Mouse (Mus musculus) monocyte, adult 59 days (primary cell): ENCODE measurements around the gene Ube2r2. TPM values are rescaled to one million over a fixed set of nuclear protein-coding genes. Genes with fewer than 3 reads are reported as not detected.

ENCODE experiments used
- total RNA-seq, 2 experiments: library from RNA; stranded (reverse); gene quantifications; one replicate each; pipeline ENCODE4 v1.2.4; 2023

The Ube2r2 gene
- total RNA-seq: 10 to 100 TPM; 58.4 to 72.8 TPM

GRCm38 (mm10) chr4:41135711-41136453, at the start of gene Ube2r2:
Gene Ube2r2, plus strand, starts transcription at chr4:41135743.

GRCm38 (mm10) chr4:41097871-41098576, 37.5 kb upstream of the Ube2r2 start, which contains the start of gene Aqp3:
Gene Aqp3, minus strand, starts transcription at chr4:41098183.

GRCm38 (mm10) chr4:41124180-41124951, 11.2 kb upstream of the Ube2r2 start, which contains the start of gene Nol6:
Gene Nol6, minus strand, starts transcription at chr4:41124455.

Other genes with a start within 250 kb of the Ube2r2 start
- gene Spink4, start 215.7 kb upstream of the Ube2r2 start, total RNA-seq: not detected
- gene Bag1, start 187.4 kb upstream of the Ube2r2 start, total RNA-seq: 10 to 100 TPM; 80.8 to 81.4 TPM
- gene Chmp5, start 187.3 kb upstream of the Ube2r2 start, total RNA-seq: 10 to 100 TPM; 52.3 to 56.3 TPM
- gene Nfx1, start 164.8 kb upstream of the Ube2r2 start, total RNA-seq: 10 to 100 TPM; 47.4 to 52.6 TPM
- not detected for gene Aqp7, start 87.6 kb upstream of the Ube2r2 start, total RNA-seq
- under 1 TPM in 1 of 2 experiments, not detected in 1; 0.45 TPM for gene Aqp3, start 37.6 kb upstream of the Ube2r2 start, total RNA-seq
- 10 to 100 TPM; 35.6 to 39.7 TPM for gene Nol6, start 11.3 kb upstream of the Ube2r2 start, total RNA-seq
- gene Ubap2, start 139.4 kb downstream of the Ube2r2 start, total RNA-seq: 10 to 100 TPM; 25.3 to 26.9 TPM
- 10 to 100 TPM; 63.6 to 67.0 TPM for gene Dcaf12, start 179.1 kb downstream of the Ube2r2 start, total RNA-seq
- gene Ubap1, start 213.3 kb downstream of the Ube2r2 start, total RNA-seq: 10 to 100 TPM; 58.1 to 92.6 TPM